Mouse (Mus musculus): ENCODE data around the gene Cdk6. TPM values are rescaled to one million over a fixed set of nuclear protein-coding genes. Genes with fewer than 3 reads are reported as not detected.
"Not testable (repeated sequence)": the region's sequence is repeated elsewhere in the genome, so short reads cannot be mapped to it uniquely, and the experiment has no call there.

The Cdk6 gene
- total RNA-seq, 2 experiments from 2014 or later: 6.9 to 9.6 TPM

DNA sequence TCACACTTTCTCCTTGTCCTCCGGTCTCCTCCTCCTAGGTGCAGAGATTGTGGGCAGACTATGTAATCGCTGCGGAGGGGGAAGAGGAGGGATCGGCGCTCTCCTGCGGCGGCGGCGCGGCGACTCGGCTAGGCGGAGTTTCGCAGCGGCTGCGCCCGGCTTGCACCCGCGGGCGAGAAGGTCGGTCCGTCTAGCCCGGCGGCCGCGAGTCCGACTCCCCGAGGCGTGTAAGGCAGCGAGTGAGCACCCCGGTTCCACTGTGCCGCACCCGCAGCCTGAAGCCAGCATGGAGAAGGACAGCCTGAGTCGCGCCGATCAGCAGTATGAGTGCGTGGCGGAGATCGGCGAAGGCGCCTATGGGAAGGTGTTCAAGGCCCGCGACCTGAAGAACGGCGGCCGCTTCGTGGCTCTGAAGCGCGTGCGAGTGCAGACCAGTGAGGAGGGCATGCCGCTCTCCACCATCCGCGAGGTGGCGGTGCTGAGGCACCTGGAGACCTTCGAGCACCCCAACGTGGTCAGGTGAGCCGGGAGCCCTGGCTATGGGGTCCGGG, 2.9 kb downstream of the Cdk6 start:
- DNase-seq: peak; percentile 80

DNA sequence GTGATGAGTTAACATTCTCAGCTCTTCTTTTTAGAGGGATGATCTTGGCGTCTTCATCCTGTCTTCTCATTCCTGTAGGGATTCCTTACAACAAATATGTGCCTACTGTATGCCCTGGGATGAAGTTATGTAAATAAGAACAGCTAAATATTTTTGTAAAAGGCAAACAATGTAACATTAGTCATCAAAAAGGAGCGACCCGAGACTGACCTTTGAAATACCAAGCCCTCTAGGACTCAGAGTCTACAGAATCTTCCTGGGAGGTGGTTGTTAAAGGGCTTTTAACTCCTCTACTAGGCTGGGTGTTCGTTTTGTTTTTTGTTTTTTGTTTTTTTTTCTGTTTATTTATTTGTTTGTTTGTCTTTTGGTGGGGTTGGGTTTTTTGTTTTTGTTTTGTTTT, 4.3 kb downstream of the Cdk6 start:
- DNase-seq: not testable (repeated sequence)

DNA sequence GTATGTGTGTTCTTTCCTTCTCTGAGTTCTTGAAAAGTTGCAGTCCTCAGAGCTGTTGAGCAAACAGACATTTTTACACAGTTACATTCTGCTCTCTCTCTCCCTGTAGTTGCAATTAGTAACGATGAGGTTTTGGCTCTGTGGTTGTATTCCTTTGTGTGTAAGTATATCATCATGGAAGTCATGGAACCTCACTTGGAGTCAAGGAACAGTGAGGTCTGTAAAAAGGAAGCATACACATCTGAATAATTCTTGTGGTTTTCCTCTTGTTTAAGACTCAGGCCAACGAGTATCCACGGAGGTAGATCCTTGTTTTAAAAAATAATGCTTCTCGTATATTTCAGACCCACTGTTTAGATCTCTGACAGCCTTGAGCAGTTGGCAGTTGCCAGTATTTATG, 8.1 kb downstream of the Cdk6 start:
- DNase-seq: not testable (repeated sequence)

DNA sequence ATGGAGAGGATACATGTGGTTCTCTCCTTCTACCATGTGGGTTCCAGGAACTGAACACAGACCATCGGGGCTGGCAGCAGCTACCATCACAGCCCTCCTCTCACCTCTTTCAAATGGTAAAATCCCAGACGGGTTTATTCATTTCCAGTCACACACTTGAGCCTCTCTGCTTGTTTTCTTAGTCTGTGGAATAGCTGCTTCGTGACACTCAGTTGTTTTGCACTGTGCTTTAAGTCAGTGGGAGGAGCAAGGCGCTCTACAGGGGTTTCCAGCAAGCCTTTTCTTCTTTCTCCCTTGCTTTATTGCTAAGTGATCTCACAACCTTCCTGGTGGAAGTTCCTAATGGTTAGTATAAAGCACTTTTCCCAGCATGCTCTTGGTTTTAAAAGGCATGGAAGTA, 10.6 kb downstream of the Cdk6 start:
- not testable (repeated sequence) for DNase-seq

DNA sequence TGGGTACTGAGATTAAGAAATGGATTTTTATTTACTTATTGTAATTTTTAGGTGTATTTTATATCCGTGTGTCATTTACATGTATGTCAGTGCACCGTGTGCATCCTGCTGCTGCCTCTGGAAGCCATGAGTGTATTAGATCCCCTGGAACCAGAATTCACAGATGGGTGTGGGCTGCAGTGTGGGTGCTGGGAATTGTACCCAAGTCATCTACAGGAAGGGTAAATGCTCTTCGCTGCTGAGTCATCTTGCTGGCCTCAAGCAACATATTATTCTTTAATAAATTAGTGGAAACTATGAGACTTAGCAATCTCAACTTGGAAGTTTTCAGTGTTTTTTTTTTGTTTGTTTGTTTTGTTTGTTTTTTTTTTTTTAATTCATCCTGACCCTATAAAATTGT, 11.0 kb downstream of the Cdk6 start:
- DNase-seq: no peak

DNA sequence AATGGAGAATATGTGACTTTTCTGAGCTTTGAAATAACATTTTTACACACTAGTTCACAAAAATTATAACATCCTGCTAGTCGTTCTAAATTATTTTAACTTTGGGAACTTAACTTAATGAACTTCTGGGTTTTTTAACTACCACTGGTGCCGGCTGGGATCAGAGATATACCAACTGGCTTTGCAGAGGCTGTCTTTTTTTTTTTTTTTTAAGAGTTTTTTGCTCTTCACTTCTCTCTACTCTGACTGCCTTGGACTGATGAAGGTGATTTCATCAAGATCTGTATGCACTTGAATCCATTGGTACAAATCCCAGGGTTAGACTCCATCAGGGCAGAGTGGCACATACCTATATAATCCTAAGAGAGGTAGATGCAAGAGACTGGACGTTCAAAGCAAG, 11.5 kb downstream of the Cdk6 start:
- no peak for DNase-seq

DNA sequence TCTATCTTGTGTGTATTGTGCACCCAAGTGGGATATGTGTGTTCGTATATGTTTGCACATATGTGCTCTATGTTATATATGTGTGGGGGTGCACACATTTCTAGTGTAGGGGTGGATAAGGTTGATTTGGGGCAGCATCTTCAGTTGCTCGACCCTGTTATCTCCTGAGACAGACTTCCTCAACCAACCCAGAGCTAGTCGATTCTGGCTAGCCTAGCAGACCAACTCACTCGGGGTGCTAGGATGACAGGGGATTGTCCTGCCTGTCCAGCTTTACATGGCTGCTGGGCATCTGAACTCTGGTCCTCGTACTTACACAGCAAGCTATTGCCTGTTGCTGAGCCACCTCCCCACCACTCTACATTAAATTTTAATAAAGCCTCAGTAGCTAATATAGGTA, 13.0 kb downstream of the Cdk6 start:
- DNase-seq: no peak

DNA sequence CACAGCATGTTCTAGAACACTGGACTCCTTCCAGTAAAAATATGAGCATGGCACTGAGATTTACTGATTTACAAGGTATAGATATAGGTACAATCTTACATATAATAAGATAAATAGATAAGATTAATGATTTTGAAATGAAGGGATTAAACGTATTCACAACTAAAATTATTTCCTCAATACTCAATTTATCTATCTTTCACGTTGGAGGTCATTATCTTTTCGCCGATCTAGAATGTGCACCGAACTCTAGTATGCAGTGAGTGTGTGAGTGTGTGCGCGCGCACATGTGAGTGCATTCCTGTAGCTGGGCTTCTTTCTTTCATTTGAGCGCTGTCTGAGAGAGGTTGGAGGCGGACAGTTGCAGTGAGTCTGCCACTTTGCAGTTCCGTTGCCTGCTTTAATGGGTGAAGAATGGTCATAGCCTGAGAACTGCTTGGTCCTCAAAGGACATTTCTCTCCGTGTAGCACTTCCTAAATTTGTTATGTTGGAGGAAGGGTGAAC, 13.8 kb downstream of the Cdk6 start:
- no peak for DNase-seq

DNA sequence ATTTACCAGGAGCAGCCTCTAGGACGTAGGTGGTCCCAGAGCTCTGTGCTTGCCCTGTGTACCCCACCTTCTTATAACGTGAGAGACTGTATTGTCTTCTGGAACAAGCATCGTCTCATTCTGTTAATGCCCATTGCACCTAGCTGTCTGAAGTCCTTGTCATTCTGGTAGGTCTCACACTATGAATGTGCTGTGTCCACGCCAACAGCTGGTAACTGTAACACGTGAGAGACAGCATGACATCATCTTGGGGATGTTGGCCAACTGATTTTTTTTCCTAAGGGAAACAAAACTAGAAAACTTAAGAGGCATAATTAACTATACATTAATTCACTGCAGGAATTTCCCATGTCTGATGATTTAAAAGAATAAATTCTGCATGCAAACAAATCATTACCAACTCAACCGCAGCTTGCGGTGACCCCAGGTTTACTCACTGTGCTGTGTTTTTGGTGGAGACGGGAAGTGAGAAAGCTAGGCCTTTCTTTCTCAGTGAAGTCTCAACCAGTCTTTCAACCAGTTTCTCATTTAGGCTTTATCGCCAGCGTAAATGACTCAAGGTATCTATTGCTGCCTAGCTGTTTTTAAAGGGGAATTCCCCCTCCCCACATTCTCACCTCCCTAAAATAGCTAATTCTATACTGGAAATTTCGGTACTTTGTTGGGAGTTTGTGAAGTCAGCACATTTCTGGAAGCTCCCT, 14.4 kb downstream of the Cdk6 start:
- no peak for DNase-seq

DNA sequence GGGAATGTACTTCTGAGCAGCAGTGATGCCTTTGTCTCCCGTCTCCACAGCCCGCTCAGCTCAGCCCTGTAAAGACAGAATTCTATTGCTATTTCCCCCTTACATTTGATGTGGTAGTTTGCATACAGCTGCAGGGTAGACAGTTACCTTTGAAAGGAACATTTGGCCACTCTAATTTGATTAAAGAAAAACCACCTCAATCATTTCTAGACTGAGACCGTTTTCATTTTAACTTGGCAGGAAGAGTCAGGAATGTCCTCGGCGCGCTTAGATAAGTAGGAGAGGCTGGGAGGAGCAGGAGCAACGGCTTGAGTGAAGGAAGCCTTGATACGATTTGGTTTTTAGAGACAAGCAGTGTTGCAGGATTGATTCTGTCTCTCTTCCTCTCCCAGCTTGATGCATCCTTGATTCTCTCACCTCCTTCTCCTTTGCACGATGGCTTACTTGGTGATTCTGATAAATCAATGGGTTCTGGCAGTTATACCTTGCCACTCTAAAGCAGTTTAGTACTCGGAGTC, 15.0 kb downstream of the Cdk6 start:
- no peak for DNase-seq

DNA sequence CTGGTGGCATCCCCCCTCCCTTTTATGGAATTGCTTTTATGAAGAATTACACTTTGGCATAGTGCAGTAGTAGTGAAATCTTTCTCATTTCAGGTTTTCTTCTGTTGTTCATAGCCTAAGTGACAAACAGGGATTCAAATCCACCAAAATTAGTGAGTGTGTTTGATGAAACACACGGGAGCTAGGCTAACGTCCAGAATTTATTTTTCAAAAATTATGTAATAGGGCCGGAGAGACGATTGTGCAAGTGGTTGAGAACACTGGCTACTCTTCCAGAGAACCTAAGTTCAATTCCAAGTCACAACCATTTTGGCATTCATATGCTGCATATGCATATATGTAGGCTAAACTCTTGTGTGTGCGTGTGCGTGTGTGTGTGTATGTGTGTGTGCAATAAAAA, 16.2 kb downstream of the Cdk6 start:
- DNase-seq: no peak

DNA sequence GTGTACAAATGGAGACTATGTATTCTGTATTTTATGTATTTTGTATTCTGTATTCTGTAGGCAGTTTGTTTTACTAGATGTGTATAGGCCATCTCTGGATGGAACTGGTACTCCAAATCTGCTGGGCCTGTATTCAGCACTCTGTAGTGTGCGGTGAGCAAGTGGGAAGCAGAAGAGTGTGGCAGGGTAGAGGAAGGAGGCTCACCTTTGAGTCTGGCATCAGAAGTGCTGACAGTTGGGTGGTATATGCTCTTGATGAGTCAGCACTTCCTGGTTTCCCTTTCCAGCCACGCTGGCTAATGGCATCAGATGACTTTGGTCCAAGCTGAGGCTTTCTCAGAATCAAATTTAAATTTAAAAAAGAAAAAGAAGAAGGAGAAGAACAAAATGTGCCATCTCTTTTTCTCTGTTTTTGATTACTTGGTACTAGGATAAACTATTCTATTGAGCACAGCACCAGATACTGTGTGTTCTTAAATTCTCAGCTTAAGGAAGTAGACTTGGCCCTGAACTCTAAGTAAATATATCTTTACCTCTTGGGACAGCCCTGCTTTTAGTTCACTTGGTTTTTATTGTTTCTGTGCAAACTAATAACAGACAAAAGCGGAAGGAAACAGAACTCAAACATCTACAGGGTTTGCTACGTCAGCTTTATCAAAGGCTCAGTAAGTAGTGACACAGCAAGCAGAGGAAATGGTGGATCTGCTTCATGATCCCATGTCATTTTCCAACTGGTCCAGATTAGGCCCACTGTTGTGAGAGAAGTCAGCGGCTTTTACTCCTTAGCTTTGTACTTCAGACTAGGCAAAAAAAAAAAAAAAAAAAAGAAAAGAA, 17.6 kb downstream of the Cdk6 start:
- no peak for DNase-seq

DNA sequence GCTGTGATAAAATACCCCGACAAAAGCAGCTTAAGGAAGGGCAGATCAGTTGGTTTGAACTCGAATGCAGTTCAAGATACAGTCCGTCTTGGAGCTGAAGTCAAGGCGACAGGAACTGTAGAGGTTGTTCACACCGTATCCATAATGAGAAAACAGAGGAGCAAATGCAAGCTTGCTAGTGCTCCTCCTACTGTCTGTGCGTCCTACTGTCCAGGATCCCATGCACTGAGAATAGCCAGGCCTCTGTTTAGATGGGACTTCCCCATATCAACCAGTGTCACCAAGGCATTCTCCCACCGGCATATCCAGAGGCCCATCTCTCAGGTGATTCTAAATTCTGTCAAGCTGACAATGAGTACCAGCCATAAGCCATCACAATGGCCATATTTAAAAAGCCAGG, 18.6 kb downstream of the Cdk6 start:
- no peak for DNase-seq

DNA sequence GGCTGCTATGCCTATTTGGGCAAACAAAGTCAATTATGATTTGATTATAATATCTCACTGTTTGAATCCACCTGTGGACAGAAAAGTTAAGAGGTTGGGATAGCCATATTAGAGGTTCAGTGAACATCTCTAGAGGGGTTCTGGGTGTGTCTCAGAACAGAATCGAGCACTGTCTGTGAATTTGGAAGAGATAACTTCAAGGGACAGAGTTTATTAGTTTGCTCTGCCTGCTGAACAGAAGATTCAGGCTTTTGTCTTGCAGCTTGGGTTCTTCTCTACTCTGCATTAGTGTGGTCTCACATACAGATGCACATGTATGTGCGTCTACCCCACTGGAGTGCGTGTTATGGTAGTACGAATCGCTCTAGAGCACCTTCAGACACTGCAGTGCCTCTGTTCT, 20.0 kb downstream of the Cdk6 start:
- no peak for DNase-seq

DNA sequence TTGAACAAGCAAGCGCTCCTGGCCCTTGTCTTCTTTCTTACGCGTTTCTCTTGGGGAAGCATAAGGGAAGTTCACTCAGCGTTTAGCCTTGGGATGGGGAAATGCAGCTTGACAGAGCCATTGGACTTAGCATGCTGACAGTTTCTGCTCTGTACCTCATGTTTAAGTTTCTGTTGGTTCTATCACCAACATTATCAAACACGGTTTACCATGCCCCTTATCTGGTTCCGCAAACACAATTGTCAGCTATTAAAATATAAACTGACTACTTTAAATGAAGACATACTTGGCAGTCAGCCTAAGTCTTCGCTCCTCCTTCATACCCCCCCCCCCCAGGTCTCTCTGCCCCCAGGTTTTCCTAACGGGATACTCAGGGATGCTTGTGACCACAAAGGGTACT, 20.8 kb downstream of the Cdk6 start:
- no peak for DNase-seq

DNA sequence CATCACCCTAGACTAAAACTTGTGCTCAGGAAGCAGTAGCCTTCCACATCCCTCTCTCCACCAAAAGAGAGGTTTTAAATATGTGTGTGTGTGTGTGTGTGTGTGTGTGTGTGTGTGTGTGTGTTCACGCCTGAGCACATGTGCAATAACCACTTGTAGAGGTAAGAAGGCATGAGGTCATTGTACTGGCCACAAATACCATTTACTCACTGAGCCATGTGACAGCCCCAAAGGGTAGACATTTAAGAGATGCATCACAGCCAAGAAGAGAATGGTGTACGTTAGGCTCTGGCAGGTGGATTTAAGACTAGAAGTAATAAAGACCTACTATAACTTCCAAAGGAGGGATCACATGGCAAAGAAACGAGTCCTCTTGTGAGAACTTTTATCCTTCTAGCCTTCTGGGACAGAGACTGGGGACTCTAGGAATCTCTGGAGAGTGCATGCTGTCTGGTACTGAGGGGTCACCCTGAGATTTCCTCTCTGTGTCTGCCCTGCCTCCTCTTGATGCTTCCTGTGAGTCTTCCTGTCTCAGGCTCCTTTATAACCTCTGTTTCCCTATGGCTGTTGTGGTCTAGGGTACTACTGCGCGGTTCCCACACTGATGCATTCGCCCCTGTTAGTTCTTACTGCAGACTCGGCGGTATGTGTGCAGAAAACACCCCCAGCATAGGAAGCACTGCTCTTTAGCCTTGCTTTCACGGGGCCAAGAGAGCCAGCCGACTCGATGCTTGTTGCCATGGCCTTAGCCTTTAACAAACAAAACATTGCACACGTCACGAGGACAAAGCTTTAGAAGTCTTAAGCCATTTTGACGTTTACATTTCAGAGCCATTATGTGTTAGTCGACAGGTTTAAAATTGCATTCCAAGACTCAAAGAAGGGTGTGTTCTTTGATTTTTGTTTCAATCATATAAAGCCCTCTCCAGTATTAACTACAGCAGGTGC, 22.0 kb downstream of the Cdk6 start:
- DNase-seq: no peak

DNA sequence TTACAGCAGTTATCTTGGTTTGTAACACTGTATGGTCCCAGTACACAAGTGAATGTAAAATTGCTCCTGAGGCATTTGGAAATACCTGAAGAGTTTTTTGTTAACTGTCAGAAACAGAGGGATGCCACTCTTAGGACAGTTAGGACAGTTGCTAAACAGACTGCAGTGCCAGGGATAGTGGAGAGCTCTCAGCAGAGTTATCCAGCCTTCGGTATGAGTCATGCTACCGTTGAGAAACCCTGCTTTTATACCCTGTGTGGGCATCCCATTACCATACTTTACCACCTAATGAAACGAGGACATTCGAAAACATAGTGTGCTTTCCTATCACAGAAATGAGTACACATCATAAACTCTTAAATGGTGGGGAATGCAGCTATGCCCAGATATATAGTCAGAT, 25.8 kb downstream of the Cdk6 start:
- DNase-seq: no peak

DNA sequence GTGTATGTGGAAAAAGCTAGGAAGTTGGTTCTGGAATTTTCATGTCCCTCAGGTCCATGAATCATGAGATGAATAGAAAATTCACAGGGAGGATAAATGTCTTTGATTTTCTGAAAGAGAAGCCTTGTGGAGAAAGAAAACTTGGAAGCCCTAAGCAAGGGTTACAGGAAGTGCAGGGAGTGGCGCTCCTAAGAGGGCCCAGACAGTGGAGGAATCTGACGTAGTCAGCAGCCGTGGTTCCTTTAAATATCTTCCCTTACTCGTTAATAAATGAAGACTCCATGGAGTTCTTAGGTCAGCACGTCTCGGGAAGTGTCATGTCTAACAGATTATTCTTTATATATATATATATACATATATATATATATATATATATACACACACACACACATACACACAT, 28.0 kb downstream of the Cdk6 start:
- no peak for DNase-seq

DNA sequence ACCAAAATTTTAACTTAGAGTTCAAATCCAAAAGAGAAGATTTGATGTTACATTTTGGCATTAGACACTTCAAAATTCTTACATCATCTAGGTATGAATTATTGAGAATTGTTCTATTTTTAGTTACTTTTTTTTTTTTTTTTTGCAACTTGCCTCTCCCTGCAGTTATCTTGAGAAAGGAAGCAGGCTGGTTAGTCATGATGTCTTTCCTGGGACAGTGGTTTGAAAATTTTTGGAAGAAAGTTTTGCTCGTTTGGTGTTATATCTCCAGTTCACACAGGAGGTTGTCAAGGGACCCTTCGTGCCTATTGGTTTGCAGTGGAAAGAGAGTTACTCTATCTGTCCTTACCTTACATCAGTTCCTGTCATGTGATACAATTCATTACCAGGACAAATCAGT, 29.9 kb downstream of the Cdk6 start:
- DNase-seq: no peak

DNA sequence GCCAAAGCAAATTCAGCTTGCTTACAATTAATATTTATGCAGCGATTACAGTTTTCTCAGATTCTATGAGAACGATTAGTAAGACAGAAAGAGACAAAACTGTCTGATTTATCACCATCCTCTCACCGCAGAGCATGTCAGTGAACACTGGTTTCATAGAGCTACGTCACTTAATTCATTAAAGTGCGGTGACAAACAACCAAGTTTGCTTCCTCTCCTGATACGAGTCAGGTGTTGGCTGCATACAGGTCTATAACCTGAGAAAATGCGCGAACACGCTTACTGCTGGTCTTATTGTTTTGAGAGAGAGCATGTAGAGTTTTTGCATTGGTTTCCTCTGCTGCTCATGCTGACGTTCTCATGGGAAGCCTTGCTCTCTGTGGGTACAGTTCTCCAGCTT, 31.9 kb downstream of the Cdk6 start:
- no peak for DNase-seq

DNA sequence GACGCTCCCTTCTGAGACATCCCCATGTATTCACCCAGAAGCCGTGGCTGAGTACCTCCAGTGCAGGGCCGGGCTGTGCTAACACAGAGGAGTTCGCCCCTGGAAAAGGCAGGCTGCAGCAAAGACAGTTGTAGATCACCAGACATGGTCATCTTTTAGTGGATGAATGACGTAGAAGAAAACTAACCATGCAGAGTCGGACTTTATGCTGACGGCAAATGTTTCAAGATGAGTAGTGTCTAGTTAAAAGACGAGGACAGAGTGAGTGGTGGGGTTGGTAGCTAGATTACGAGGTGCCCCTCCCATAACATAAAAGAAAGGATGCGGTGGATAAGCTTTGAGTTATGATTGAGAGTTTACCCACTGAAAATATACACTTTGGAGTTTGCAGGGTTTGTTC, 33.5 kb downstream of the Cdk6 start:
- no peak for DNase-seq

DNA sequence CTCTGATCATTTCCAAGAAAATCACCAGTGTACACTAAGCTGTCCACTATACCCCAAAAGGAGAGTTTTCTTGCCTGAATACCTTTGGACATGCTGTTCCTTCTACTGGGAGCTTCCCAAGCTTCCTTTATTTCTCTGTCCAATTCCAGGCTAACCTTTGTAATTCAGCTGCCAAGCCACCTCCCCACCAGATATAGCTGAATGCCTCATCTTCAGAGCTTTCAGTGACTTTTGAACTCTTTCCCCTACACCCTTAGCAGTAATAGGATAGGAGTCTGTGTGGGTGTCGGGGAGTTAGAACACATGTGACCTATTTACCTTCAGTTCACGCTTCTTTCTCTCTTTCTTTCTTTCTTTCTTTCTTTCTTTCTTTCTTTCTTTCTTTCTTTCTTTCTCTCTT, 34.9 kb downstream of the Cdk6 start:
- no peak for DNase-seq

Measured in gastrocnemius, postnatal 10 days (tissue).